Mouse (Mus musculus) myocyte (in vitro differentiated cells): ENCODE results near the gene Aff3.

Experiments
- POLR2A ChIP-seq: IDR thresholded peaks from one replicate; pipeline ENCODE4 v1.6.1; 2011; ENCODE audit warnings: low read depth, mild to moderate bottlenecking, control low read depth, moderate library complexity; ENCODE audit not compliant: insufficient read length
- TCF3 ChIP-seq: IDR thresholded peaks from one replicate; pipeline ENCODE4 v1.6.1; 2011; ENCODE audit warnings: low read depth, control low read depth; ENCODE audit not compliant: insufficient read length

- TF ChIP-seq TCF3 (no peak), POLR2A (no peak)
Observed at GRCm38 (mm10) chr1:38526568-38526967, 138.2 kb downstream of the Aff3 start.
